Mouse (Mus musculus) hindbrain, embryonic 14.5 days (tissue): Measurements from ENCODE around the gene Cd2ap. TPM values are rescaled to one million over a fixed set of nuclear protein-coding genes. Genes with fewer than 3 reads are reported as not detected.
"Not testable (repeated sequence)": the region's sequence is repeated elsewhere in the genome, so short reads cannot be mapped to it uniquely, and the experiment has no call there.

Source experiments
- ATAC-seq: fragments of 200-750 bp; cut with Nextera tagmentation; 2 replicates; pipeline ENCODE4 v1.8.0; 2017; ENCODE audit warnings: moderate number of reproducible peaks, mild to moderate bottlenecking, moderate TSS enrichment, moderate library complexity; ENCODE audit not compliant: low FRiP score
- DNase-seq: peaks from one replicate; pipeline ENCODE4 v3.0.0-alpha.2; 2015; ENCODE audit warnings: low spot score
- H3K27ac ChIP-seq: fragments of 300-500 bp; sonication (generic); 2 replicates; pipeline ENCODE4 v1.5.1; 2014; ENCODE audit warnings: mild to moderate bottlenecking, moderate library complexity
- H3K27me3 ChIP-seq: fragments of 300-500 bp; sonication (generic); 2 replicates; pipeline ENCODE4 v1.6.1; 2014; ENCODE audit warnings: mild to moderate bottlenecking, low read length, mixed read lengths; ENCODE audit not compliant: control insufficient read depth, insufficient read depth
- H3K36me3 ChIP-seq: fragments of 300-500 bp; sonication (generic); replicated peaks from 2 replicates; pipeline ENCODE4 v1.6.1; 2014; ENCODE audit not compliant: control insufficient read depth, insufficient read depth
- H3K4me1 ChIP-seq: fragments of 300-500 bp; sonication (generic); replicated peaks from 2 replicates; pipeline ENCODE4 v1.6.1; 2014; ENCODE audit warnings: antibody characterized with exemption, low read length, mixed read lengths; ENCODE audit not compliant: control insufficient read depth, insufficient read depth
- H3K4me2 ChIP-seq: fragments of 300-500 bp; sonication (generic); replicated peaks from 2 replicates; pipeline ENCODE4 v1.6.1; 2014; ENCODE audit warnings: mild to moderate bottlenecking, moderate library complexity
- H3K4me3 ChIP-seq: fragments of 300-500 bp; sonication (generic); replicated peaks from 2 replicates; pipeline ENCODE4 v1.5.1; 2014; ENCODE audit warnings: mild to moderate bottlenecking, low read length
- H3K9ac ChIP-seq: fragments of 300-500 bp; sonication (generic); 2 replicates; pipeline ENCODE4 v1.6.1; 2014
- H3K9me3 ChIP-seq: fragments of 300-500 bp; sonication (generic); 2 replicates; pipeline ENCODE4 v1.6.1; 2016; ENCODE audit warnings: low read length; ENCODE audit not compliant: control insufficient read depth
- WGBS: fragments of 180-500 bp; shearing (Covaris S2); extraction: QIAGEN DNeasy Blood & Tissue Kit; methylation state at CpG from one replicate; pipeline ENCODE4 v1.1.7; 2014; 5-methylcytosine and 5-hydroxymethylcytosine counted together
- polyA plus RNA-seq: library from polyadenylated mRNA; unstranded; fragments of >200 nt; fragmentation: Nextera tagmentation; extraction: Ambion mirVana; gene quantifications from 2 replicates; pipeline ENCODE4 v1.2.1, GENCODE M21; 2014

Cd2ap gene
- polyA plus RNA-seq, 1 experiment from 2014 or later, result 13.7 TPM

DNA sequence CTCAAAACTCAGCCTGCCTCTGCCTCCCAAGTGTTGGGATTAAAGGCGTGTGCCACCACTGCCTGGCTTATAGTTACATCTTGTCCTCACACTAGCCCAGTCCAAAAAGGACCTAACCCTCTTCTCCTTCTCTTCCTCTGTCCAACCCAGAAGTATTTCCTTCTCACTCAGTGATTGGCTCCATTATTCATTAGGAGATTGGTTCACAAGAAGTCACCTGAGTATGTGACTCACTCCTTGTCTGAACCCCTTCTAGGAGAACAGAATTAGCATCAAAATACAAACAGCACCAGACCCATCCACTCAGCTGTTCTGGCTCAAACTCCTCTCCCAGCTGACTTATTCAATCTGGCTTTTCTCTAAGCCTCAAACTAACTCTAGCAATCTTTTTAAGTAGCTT, 30.0 kb upstream of the Cd2ap start:
- H3K9me3 ChIP-seq, result not testable (repeated sequence)

DNA sequence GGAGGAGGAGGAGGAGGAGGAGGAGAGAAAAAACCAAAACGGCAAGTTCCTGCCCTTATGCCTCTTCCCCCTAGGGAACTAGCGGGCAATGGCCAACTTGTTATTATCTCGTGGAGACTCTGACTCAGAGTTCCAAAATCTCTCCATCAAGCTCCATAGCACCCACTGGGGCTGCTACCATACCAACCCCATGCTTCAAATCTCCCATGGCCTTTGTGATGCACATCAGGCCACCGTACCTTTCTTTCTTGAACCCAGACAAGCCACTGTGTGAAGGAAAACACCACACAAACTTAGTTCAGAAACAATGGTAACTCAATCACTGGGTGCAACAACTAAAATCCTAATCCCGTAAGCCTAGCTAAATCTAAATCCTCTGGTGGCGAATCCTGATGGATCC, 29.5 kb upstream of the Cd2ap start:
- DNase-seq (no peak), ATAC-seq (no peak)
- no peaks in the 10 kb centered on the region for H3K9me3 ChIP-seq
- no peaks in the 10 kb centered on the region for H3K27me3 ChIP-seq
- H3K27ac ChIP-seq, result no peak overlapping the region
- no peak overlapping the region for H3K4me3 ChIP-seq
- H3K36me3 ChIP-seq, result no peaks in the 10 kb centered on the region
- H3K9ac ChIP-seq, result no peak overlapping the region
- WGBS, result 91% methylated on average over 6 of the region's 6 CpGs
- no peaks in the 10 kb centered on the region for H3K4me1 ChIP-seq
- no peak overlapping the region for H3K4me2 ChIP-seq

More for the DNA sequence above, 30.0 kb upstream of the Cd2ap start:
- H3K27me3 ChIP-seq, DNase-seq, H3K4me2 ChIP-seq, H3K9ac ChIP-seq, H3K36me3 ChIP-seq, ATAC-seq, H3K4me3 ChIP-seq, H3K27ac ChIP-seq, H3K4me1 ChIP-seq: not testable (repeated sequence)
- WGBS, result 92% methylated on average over 1 of the region's 1 CpGs

GRCm38 (mm10) chr17:42900795-42901194, 24.3 kb upstream of the Cd2ap start:
- no peak overlapping the region for H3K4me2 ChIP-seq
- H3K27ac ChIP-seq, result no peak overlapping the region
- DNase-seq (no peak), ATAC-seq (no peak)
- no peak overlapping the region for H3K4me3 ChIP-seq
- 68% methylated on average over 2 of the region's 2 CpGs for WGBS
- no peaks in the 10 kb centered on the region for H3K27me3 ChIP-seq
- no peaks in the 10 kb centered on the region for H3K4me1 ChIP-seq
- H3K9me3 ChIP-seq, result peaks cover 3% of the 10 kb centered on the region; the same call in 1 of the 2 replicates
- H3K36me3 ChIP-seq, result no peaks in the 10 kb centered on the region
- no peak overlapping the region for H3K9ac ChIP-seq

DNA sequence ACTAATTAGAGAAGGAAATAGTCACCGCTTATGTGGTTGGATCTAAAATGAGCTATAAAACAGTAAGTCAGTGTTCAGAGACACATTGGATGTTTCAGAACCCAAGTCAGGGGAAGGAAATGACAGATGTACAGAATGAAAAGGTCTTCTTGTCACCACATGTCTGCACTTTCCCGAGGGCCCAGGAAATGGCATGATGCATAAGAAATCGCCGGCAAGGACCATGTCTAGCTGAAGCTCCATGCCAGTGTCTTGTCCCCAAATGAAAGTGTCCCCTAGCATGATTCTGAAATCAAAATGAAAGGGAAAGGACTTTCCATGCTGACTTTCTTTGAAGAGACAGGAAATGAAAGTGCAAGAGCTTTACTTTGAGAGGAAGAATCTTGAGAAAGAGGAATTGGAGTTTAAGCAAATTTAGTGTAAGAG, 10.8 kb upstream of the Cd2ap start:
- WGBS, result 86% methylated on average over 4 of the region's 4 CpGs
- H3K9me3 ChIP-seq, result no peaks in the 10 kb centered on the region
- H3K27ac ChIP-seq, result no peak overlapping the region
- H3K36me3 ChIP-seq, result no peaks in the 10 kb centered on the region
- DNase-seq (no peak), ATAC-seq (no peak)
- H3K27me3 ChIP-seq, result no peaks in the 10 kb centered on the region
- H3K4me1 ChIP-seq, result no peaks in the 10 kb centered on the region
- no peak overlapping the region for H3K4me2 ChIP-seq
- H3K4me3 ChIP-seq, result no peak overlapping the region
- H3K9ac ChIP-seq, result no peak overlapping the region

GRCm38 (mm10) chr17:42885091-42885501, 8.6 kb upstream of the Cd2ap start:
- ATAC-seq, result no peak
- WGBS, result 81% methylated on average over 7 of the region's 7 CpGs
- DNase-seq, result no peak
- H3K4me1 ChIP-seq, result no peaks in the 10 kb centered on the region
- no peaks in the 10 kb centered on the region for H3K36me3 ChIP-seq
- H3K9me3 ChIP-seq, result no peaks in the 10 kb centered on the region
- no peak overlapping the region for H3K9ac ChIP-seq
- H3K27ac ChIP-seq, result no peak overlapping the region
- no peak overlapping the region for H3K4me2 ChIP-seq
- no peaks in the 10 kb centered on the region for H3K27me3 ChIP-seq
- no peak overlapping the region for H3K4me3 ChIP-seq

GRCm38 (mm10) chr17:42884382-42884781, 7.9 kb upstream of the Cd2ap start:
- DNase-seq (no peak), ATAC-seq (no peak)
- WGBS, result 80% methylated on average over 4 of the region's 4 CpGs
- no peak overlapping the region for H3K4me2 ChIP-seq
- no peaks in the 10 kb centered on the region for H3K36me3 ChIP-seq
- H3K4me1 ChIP-seq, result no peaks in the 10 kb centered on the region
- H3K9me3 ChIP-seq, result no peaks in the 10 kb centered on the region
- H3K27ac ChIP-seq, result no peak overlapping the region
- H3K9ac ChIP-seq, result no peak overlapping the region
- no peaks in the 10 kb centered on the region for H3K27me3 ChIP-seq
- no peak overlapping the region for H3K4me3 ChIP-seq

GRCm38 (mm10) chr17:42883769-42884168, 7.3 kb upstream of the Cd2ap start:
- Histone ChIP-seq H3K36me3 (no peaks in the 10 kb centered on the region), H3K4me1 (no peaks in the 10 kb centered on the region), H3K9ac (no peak overlapping the region), H3K4me2 (no peak overlapping the region), H3K4me3 (no peak overlapping the region), H3K9me3 (no peaks in the 10 kb centered on the region), H3K27me3 (no peaks in the 10 kb centered on the region), H3K27ac (no peak overlapping the region)
- 84% methylated on average over 8 of the region's 8 CpGs for WGBS
- ATAC-seq (no peak), DNase-seq (no peak)

- Histone ChIP-seq H3K36me3 (no peaks in the 10 kb centered on the region), H3K4me3 (no peak overlapping the region), H3K27me3 (no peaks in the 10 kb centered on the region), H3K9ac (no peak overlapping the region), H3K9me3 (no peaks in the 10 kb centered on the region), H3K4me1 (no peaks in the 10 kb centered on the region), H3K27ac (no peak overlapping the region), H3K4me2 (no peak overlapping the region)
- ATAC-seq, result no peak
- WGBS, result 62% methylated on average over 9 of the region's 9 CpGs
- no peak for DNase-seq
Measured at GRCm38 (mm10) chr17:42883315-42883714, 6.8 kb upstream of the Cd2ap start.

GRCm38 (mm10) chr17:42882873-42883272, 6.4 kb upstream of the Cd2ap start:
- no peak overlapping the region for H3K4me3 ChIP-seq
- H3K9me3 ChIP-seq, result no peaks in the 10 kb centered on the region
- no peaks in the 10 kb centered on the region for H3K27me3 ChIP-seq
- DNase-seq (no peak), ATAC-seq (no peak)
- no peak overlapping the region for H3K4me2 ChIP-seq
- no peaks in the 10 kb centered on the region for H3K36me3 ChIP-seq
- no peak overlapping the region for H3K9ac ChIP-seq
- H3K4me1 ChIP-seq, result no peaks in the 10 kb centered on the region
- WGBS, result 70% methylated on average over 1 of the region's 1 CpGs
- no peak overlapping the region for H3K27ac ChIP-seq

- Histone ChIP-seq H3K4me1 (peaks cover 12% of the 10 kb centered on the region), H3K9ac (peak overlapping the region; percentile 89), H3K27ac (peak overlapping the region; percentile 95; the same call in 1 of the 2 replicates), H3K9me3 (no peaks in the 10 kb centered on the region), H3K27me3 (no peaks in the 10 kb centered on the region), H3K4me3 (peak overlapping the region; percentile 92), H3K36me3 (no peaks in the 10 kb centered on the region), H3K4me2 (peak overlapping the region; percentile 86)
- peak; percentile 0; the same call in 1 of the 2 replicates for ATAC-seq
- DNase-seq, result peak; percentile 36
- WGBS, result 37% methylated on average over 13 of the region's 13 CpGs
Measured at GRCm38 (mm10) chr17:42876904-42877425, 500 bp upstream of the Cd2ap start.
